Mouse (Mus musculus): Measurements from ENCODE around the gene Cnnm2. TPM values are rescaled to one million over a fixed set of nuclear protein-coding genes. Genes with fewer than 3 reads are reported as not detected.
"Not testable (repeated sequence)": the region's sequence is repeated elsewhere in the genome, so short reads cannot be mapped to it uniquely, and the experiment has no call there.

The Cnnm2 gene
- polyA plus RNA-seq, 1 experiment from 2014 or later: 1.3 TPM

DNA sequence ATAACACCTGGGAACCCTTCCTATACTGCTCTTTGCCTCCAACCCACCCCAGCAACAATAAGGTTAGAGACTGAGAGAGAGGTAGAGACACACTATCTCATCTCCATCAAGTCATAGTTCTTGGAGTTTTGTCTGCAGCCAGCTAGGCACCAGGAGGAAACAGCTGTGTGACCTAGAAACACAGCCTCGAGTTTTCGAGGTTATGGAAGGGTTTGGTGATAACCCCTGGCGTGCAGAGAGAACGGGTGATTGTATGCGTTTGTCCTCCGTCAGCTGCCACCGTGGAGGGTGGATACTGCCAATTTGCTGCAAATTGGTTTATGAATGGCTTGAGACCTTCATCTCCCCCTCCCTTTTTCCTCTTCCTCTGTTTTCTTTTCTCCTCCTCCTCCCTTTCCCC lies 24.3 kb upstream of the Cnnm2 start:
- no peak for DNase-seq (ENCODE audit: extremely low spot score, low spot score)
- Histone ChIP-seq H3K9me3 (no peaks in the 10 kb centered on the region), H3K4me3 (no peak overlapping the region), H3K4me1 (no peaks in the 10 kb centered on the region), H3K27ac (no peak overlapping the region), H3K27me3 (ENCODE audit: poor library complexity, severe bottlenecking) (no peaks in the 10 kb centered on the region), H3K36me3 (replicated peaks) (peaks cover 9% of the 10 kb centered on the region; the same call in 1 of the 2 replicates)
- 90% methylated on average over 7 of the region's 7 CpGs for WGBS

DNA sequence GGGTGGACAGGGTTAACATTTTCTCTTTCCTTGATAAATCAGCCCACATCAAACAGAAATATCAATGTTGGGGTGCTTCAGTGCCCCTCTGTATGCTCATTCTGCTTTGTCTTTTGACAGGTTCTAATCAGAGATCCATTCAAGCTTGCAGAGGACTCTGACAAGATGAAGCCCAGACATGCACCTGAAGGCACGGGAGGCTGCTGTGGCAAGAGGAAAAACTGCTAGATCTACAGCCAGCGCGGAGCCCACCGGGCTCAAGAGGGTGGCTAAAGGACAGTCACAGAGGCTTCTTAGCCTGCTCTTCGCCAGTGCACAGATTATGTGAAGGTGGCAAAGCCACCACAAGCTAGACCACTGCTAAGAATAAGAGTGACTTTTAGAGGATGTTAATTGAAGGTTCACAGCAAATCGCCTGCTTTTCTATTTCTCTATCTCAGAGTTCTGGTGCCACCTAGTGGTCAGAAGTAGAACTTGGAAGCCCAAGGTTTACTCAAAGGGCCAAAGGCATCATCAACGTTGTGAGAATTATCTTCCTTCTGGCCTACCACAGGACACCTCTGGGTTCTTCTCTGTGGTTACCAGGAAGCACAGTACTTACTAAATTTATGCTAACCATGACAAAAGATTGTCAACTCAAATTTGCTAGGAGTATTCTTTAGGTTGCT lies 20.9 kb upstream of the Cnnm2 start:
- 54% methylated on average over 7 of the region's 7 CpGs for WGBS
- Histone ChIP-seq H3K27ac (no peak overlapping the region), H3K36me3 (replicated peaks) (0 out of 2 replicates have a peak, but pooled peaks cover 2% of the 10 kb centered on the region), H3K4me3 (no peak overlapping the region), H3K9me3 (no peaks in the 10 kb centered on the region), H3K4me1 (no peaks in the 10 kb centered on the region), H3K27me3 (ENCODE audit: poor library complexity, severe bottlenecking) (no peaks in the 10 kb centered on the region)
- DNase-seq (ENCODE audit: extremely low spot score, low spot score): peak; percentile 53

DNA sequence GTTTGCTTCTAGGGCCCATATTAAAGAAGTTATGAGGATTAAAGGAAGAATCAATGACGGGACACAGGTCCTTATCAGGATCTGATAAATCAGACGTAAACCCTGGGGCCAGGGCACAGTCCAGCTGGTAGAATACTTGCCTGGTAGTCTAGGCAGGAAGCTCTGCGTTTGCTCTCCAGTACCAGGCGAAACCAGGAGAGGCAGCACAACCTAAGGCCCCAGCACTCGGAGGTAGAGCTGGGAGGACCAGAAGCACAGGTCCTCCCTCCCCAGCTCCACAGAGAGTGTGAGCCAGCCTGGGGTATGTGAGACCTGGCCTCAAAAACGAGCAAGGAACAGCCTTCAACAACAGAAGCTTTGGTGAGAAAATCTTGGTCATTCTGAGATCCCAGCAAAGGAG lies 19.8 kb upstream of the Cnnm2 start:
- 45% methylated on average over 6 of the region's 6 CpGs for WGBS
- no peaks in the 10 kb centered on the region for H3K4me1 ChIP-seq
- DNase-seq (ENCODE audit: extremely low spot score, low spot score): no peak
- H3K9me3 ChIP-seq: no peaks in the 10 kb centered on the region
- H3K36me3 ChIP-seq (replicated peaks): 0 out of 2 replicates have a peak, but pooled peaks cover 2% of the 10 kb centered on the region
- H3K27me3 ChIP-seq (ENCODE audit: poor library complexity, severe bottlenecking): no peaks in the 10 kb centered on the region
- H3K4me3 ChIP-seq: no peak overlapping the region
- no peak overlapping the region for H3K27ac ChIP-seq

DNA sequence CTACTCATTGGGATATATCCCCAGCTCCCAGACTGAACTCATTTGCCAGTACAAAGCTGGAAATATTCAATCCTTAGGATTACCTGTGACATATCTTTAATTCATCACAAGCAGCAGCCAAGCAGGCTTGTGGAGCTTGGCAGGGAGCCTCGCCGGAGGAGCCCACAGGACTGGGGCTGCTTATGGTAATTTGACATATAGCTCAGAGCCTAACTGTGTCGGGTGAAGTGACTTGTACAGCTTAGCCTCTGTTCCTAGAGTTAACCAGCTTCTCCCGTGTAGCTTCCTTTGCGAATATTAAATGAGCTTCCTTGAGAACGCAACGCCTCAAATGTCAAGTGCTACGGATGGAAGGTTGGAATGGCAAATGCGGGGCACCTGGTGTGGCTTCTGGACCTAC lies 16.7 kb upstream of the Cnnm2 start:
- no peak overlapping the region for H3K4me3 ChIP-seq
- no peaks in the 10 kb centered on the region for H3K4me1 ChIP-seq
- no peaks in the 10 kb centered on the region for H3K9me3 ChIP-seq
- no peak for DNase-seq (ENCODE audit: extremely low spot score, low spot score)
- no peaks in the 10 kb centered on the region for H3K36me3 ChIP-seq (replicated peaks)
- H3K27me3 ChIP-seq (ENCODE audit: poor library complexity, severe bottlenecking): no peaks in the 10 kb centered on the region
- WGBS: 78% methylated on average over 9 of the region's 9 CpGs
- H3K27ac ChIP-seq: no peak overlapping the region

DNA sequence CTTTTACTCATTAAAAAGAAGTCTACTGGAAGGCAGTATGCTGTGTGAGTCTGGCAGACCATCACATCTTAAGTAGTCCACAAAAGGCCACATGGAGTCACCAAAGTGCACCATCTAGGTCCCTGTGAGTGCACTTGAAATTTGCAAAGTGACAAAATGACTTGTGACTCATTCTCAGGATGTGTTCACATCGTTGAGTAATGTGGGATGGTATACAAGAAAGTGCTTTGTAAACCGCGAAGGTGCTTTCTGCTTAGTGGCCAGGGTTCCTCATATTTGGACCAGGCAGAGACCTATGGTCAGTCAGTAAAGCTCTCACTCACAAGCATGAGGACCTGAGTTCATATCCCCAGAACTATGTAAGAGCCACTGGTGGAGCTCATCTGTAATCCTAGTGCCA lies 13.6 kb upstream of the Cnnm2 start:
- DNase-seq (ENCODE audit: extremely low spot score, low spot score): no peak
- 92% methylated on average over 3 of the region's 3 CpGs for WGBS
- Histone ChIP-seq H3K27me3 (ENCODE audit: poor library complexity, severe bottlenecking) (no peaks in the 10 kb centered on the region), H3K9me3 (no peaks in the 10 kb centered on the region), H3K27ac (no peak overlapping the region), H3K4me3 (no peak overlapping the region), H3K36me3 (replicated peaks) (no peaks in the 10 kb centered on the region), H3K4me1 (no peaks in the 10 kb centered on the region)

GRCm38 (mm10) chr19:46752235-46752634 lies 9.2 kb upstream of the Cnnm2 start:
- no peak for DNase-seq (ENCODE audit: extremely low spot score, low spot score)
- Histone ChIP-seq H3K4me3 (no peak overlapping the region), H3K27me3 (ENCODE audit: poor library complexity, severe bottlenecking) (no peaks in the 10 kb centered on the region), H3K4me1 (no peaks in the 10 kb centered on the region), H3K9me3 (no peaks in the 10 kb centered on the region; the same call in 1 of the 2 replicates), H3K27ac (no peak overlapping the region), H3K36me3 (replicated peaks) (no peaks in the 10 kb centered on the region)
- WGBS: 93% methylated on average over 5 of the region's 5 CpGs

DNA sequence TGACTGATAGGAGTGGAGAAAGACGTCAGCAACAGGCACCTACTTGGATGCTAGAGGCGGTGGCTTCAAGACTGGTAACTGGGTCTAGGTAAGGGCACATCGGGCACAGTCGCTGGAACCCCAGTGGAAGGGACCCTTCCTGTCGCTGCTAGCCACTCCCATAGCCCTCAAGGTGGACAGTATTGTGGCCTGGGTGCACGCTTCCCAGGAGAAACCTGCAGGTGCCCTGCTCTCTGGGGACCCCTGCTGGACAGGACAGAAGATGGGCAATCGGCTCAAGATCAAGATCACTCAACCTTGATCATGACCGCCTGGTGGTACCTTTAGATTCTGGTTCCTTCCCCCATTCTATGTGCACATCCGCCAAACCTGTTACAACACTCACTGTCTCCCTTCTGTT lies 6.3 kb upstream of the Cnnm2 start:
- no peak overlapping the region for H3K4me3 ChIP-seq
- no peak overlapping the region for H3K27ac ChIP-seq
- WGBS: 55% methylated on average over 9 of the region's 9 CpGs
- H3K4me1 ChIP-seq: peaks cover 5% of the 10 kb centered on the region; the same call in 1 of the 2 replicates
- no peak for DNase-seq (ENCODE audit: extremely low spot score, low spot score)
- no peaks in the 10 kb centered on the region for H3K36me3 ChIP-seq (replicated peaks)
- 0 out of 2 replicates have a peak, but pooled peaks cover 12% of the 10 kb centered on the region for H3K27me3 ChIP-seq (ENCODE audit: poor library complexity, severe bottlenecking)
- peaks cover 3% of the 10 kb centered on the region; the same call in 1 of the 2 replicates for H3K9me3 ChIP-seq

GRCm38 (mm10) chr19:46756221-46756620 lies 5.2 kb upstream of the Cnnm2 start:
- DNase-seq (ENCODE audit: extremely low spot score, low spot score): no peak
- 87% methylated on average over 4 of the region's 4 CpGs for WGBS
- Histone ChIP-seq H3K9me3 (peaks cover 3% of the 10 kb centered on the region; the same call in 1 of the 2 replicates), H3K4me1 (peaks cover 13% of the 10 kb centered on the region), H3K27me3 (ENCODE audit: poor library complexity, severe bottlenecking) (0 out of 2 replicates have a peak, but pooled peaks cover 12% of the 10 kb centered on the region), H3K36me3 (replicated peaks) (no peaks in the 10 kb centered on the region), H3K4me3 (no peak overlapping the region), H3K27ac (no peak overlapping the region)

DNA sequence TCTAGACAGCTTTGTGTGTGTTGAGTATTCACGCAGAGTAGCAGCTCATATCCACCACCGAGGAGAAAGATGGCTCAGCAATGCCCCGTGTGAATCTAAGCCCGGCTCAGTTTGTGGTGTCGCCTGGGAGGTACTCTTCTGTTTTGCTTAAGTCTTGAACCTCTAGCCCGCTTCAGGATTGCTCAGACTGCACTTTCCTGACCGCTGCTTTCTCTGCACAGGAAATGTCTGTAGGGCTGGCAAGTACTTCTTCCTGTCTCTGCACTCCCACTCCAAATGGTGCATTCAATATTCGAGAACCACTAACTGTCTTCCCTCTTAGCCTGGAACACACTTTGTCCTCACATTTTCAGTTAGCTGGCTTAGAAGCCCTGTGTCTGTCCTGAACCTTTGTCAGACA lies 2.3 kb upstream of the Cnnm2 start:
- H3K4me1 ChIP-seq: peaks cover 37% of the 10 kb centered on the region
- 69% methylated on average over 8 of the region's 8 CpGs for WGBS
- H3K27ac ChIP-seq: no peak overlapping the region
- no peaks in the 10 kb centered on the region for H3K36me3 ChIP-seq (replicated peaks)
- H3K27me3 ChIP-seq (ENCODE audit: poor library complexity, severe bottlenecking): peaks cover 33% of the 10 kb centered on the region
- peaks cover 3% of the 10 kb centered on the region; the same call in 1 of the 2 replicates for H3K9me3 ChIP-seq
- H3K4me3 ChIP-seq: no peak overlapping the region
- DNase-seq (ENCODE audit: extremely low spot score, low spot score): no peak

GRCm38 (mm10) chr19:46759909-46760308 lies 1.5 kb upstream of the Cnnm2 start:
- Histone ChIP-seq H3K4me1 (peaks cover 46% of the 10 kb centered on the region), H3K27me3 (ENCODE audit: poor library complexity, severe bottlenecking) (peaks cover 41% of the 10 kb centered on the region)
- not testable (repeated sequence) for H3K4me3 ChIP-seq; H3K9me3 ChIP-seq; DNase-seq (ENCODE audit: extremely low spot score, low spot score); H3K27ac ChIP-seq; H3K36me3 ChIP-seq (replicated peaks)
- WGBS: 86% methylated on average over 10 of the region's 10 CpGs

- H3K9me3 ChIP-seq: peaks cover 3% of the 10 kb centered on the region; the same call in 1 of the 2 replicates
- H3K4me1 ChIP-seq: peaks cover 47% of the 10 kb centered on the region
- 18% methylated on average over 29 of the region's 29 CpGs for WGBS
- peaks cover 46% of the 10 kb centered on the region for H3K27me3 ChIP-seq (ENCODE audit: poor library complexity, severe bottlenecking)
- peak overlapping the region; percentile 68 for H3K27ac ChIP-seq
- peak overlapping the region; percentile 88 for H3K4me3 ChIP-seq
- peak; percentile 85 for DNase-seq (ENCODE audit: extremely low spot score, low spot score)
- H3K36me3 ChIP-seq (replicated peaks): no peaks in the 10 kb centered on the region
Observed at GRCm38 (mm10) chr19:46760375-46761160, 828 bp upstream of the Cnnm2 start.

GRCm38 (mm10) chr19:46761971-46762290 lies 535 bp downstream of the Cnnm2 start:
- H3K27me3 ChIP-seq (ENCODE audit: poor library complexity, severe bottlenecking): peaks cover 46% of the 10 kb centered on the region
- 0% methylated on average over 36 of the region's 36 CpGs for WGBS
- peaks cover 3% of the 10 kb centered on the region; the same call in 1 of the 2 replicates for H3K9me3 ChIP-seq
- H3K4me1 ChIP-seq: peaks cover 53% of the 10 kb centered on the region
- H3K36me3 ChIP-seq (replicated peaks): no peaks in the 10 kb centered on the region
- peak overlapping the region; percentile 87 for H3K27ac ChIP-seq
- no peak for DNase-seq (ENCODE audit: extremely low spot score, low spot score)
- peak overlapping the region; percentile 88 for H3K4me3 ChIP-seq
